ENCODE assay signal across 9 mouse cellular contexts in genomic region chr9:64702937-64703336, GRCm38 (mm10). TPM values are rescaled to one million over a fixed set of nuclear protein-coding genes. Genes with fewer than 3 reads are reported as not detected.
A peak's percentile ranks its signal among the peaks of the same experiment; 100 is the strongest.
DNase-seq lines count a peak whose midpoint lies in the region; ATAC-seq and TF ChIP-seq lines count a peak whose summit lies in the region.
"Had no signal": no experiment of that assay in that cellular context is flagged by ENCODE, and none has a peak within 500 bp of the region (broad histone marks: within the 10 kb centered on the region; RNA-seq: fewer than 3 reads in every experiment).

No protein-coding gene starts in this region.

- 0 out of 2 replicates have a peak overlapping the region, but pooled peaks have one; percentile 20 for H3K27ac ChIP-seq in gastrocnemius, adult 2 months
- H3K27ac ChIP-seq in heart, embryonic 10.5 days: no peak overlapping the region
- peak overlapping the region; percentile 33; the same call in 1 of the 2 replicates for H3K27ac ChIP-seq in stomach, embryonic 15.5 days
- H3K27ac ChIP-seq in midbrain, embryonic 13.5 days: no peak overlapping the region
- H3K27ac ChIP-seq: hindbrain, embryonic 15.5 days had no signal

- DNase-seq in gastrocnemius, adult 2 months: peak; percentile 39
- DNase-seq in gastrocnemius, postnatal 36 days: no peak
- peak; percentile 70 for DNase-seq in A20 (ENCODE audit: low read depth, low spot score)
- peak; percentile 72 for DNase-seq in heart, embryonic 10.5 days (ENCODE audit: low spot score)
- peak; percentile 72 to 76 for DNase-seq in lung, adult 18-20 months
- DNase-seq in yolk sac, embryonic 10.5 days (ENCODE audit: low spot score): no peak

- H3K4me2 ChIP-seq in stomach, embryonic 15.5 days: no peak overlapping the region
- H3K4me2 ChIP-seq in midbrain, embryonic 13.5 days (replicated peaks): no peak overlapping the region
- H3K4me2 ChIP-seq: hindbrain, embryonic 15.5 days had no signal

- H3K9ac ChIP-seq in stomach, embryonic 15.5 days: no peak overlapping the region
- no peak overlapping the region for H3K9ac ChIP-seq in midbrain, embryonic 13.5 days (replicated peaks)
- H3K9ac ChIP-seq: hindbrain, embryonic 15.5 days had no signal

- no peaks in the 10 kb centered on the region for H3K9me3 ChIP-seq in heart, embryonic 10.5 days
- H3K9me3 ChIP-seq in stomach, embryonic 15.5 days: no peaks in the 10 kb centered on the region
- no peaks in the 10 kb centered on the region for H3K9me3 ChIP-seq in midbrain, embryonic 13.5 days
- H3K9me3 ChIP-seq: hindbrain, embryonic 15.5 days had no signal

- peak; percentile 50; the same call in 1 of the 2 replicates for ATAC-seq in stomach, embryonic 15.5 days (ENCODE audit: insufficient read depth, low FRiP score, low read depth)
- no peak for ATAC-seq in midbrain, embryonic 13.5 days

- intact Hi-C loops in gastrocnemius, adult 2 months (cut with DNase I): no loop called here
- intact Hi-C loops in gastrocnemius, postnatal 36 days (cut with DNase I): no loop called here

- no peak overlapping the region for H3K4me3 ChIP-seq in gastrocnemius, adult 2 months
- H3K4me3 ChIP-seq in heart, embryonic 10.5 days: no peak overlapping the region
- no peak overlapping the region for H3K4me3 ChIP-seq in stomach, embryonic 15.5 days (replicated peaks)
- H3K4me3 ChIP-seq in midbrain, embryonic 13.5 days (replicated peaks): no peak overlapping the region
- H3K4me3 ChIP-seq: hindbrain, embryonic 15.5 days had no signal

- 73% methylated on average over 2 of the region's 2 CpGs for WGBS in heart, embryonic 10.5 days
- WGBS in stomach, embryonic 15.5 days: 76% methylated on average over 2 of the region's 2 CpGs
- 74% methylated on average over 2 of the region's 2 CpGs for WGBS in midbrain, embryonic 13.5 days

- TF ChIP-seq CTCF in gastrocnemius, adult 2 months (IDR thresholded peaks at IDR 0.05): no peak

- peaks cover 21% of the 10 kb centered on the region for H3K36me3 ChIP-seq in heart, embryonic 10.5 days
- peaks cover 10% of the 10 kb centered on the region; the same call in 1 of the 2 replicates for H3K36me3 ChIP-seq in stomach, embryonic 15.5 days
- peaks cover 25% of the 10 kb centered on the region for H3K36me3 ChIP-seq in midbrain, embryonic 13.5 days

- no peaks in the 10 kb centered on the region; the same call in 1 of the 2 replicates for H3K4me1 ChIP-seq in heart, embryonic 10.5 days
- H3K4me1 ChIP-seq in stomach, embryonic 15.5 days: no peaks in the 10 kb centered on the region
- no peaks in the 10 kb centered on the region; the same call in 1 of the 2 replicates for H3K4me1 ChIP-seq in midbrain, embryonic 13.5 days (replicated peaks)
- H3K4me1 ChIP-seq: hindbrain, embryonic 15.5 days had no signal

- no peaks in the 10 kb centered on the region for H3K27me3 ChIP-seq in heart, embryonic 10.5 days (ENCODE audit: insufficient read depth, poor library complexity, severe bottlenecking)
- no peaks in the 10 kb centered on the region for H3K27me3 ChIP-seq in stomach, embryonic 15.5 days (replicated peaks)
- H3K27me3 ChIP-seq in midbrain, embryonic 13.5 days: no peaks in the 10 kb centered on the region
- H3K27me3 ChIP-seq: hindbrain, embryonic 15.5 days had no signal

RNA-seq across cellular contexts. Expression of gene Rab11a, which starts 34.6 kb away (rescaled TPM):
- total RNA-seq in gastrocnemius, adult 2 months (2021): 10 to 100 TPM; 87.7 to 96.7 TPM
- total RNA-seq in gastrocnemius, postnatal 36 days (2021): 10 to 100 TPM; 89.1 to 95.6 TPM
- 318 and 342 TPM in 2 replicates for polyA plus RNA-seq in heart, embryonic 10.5 days (2016; fragmentation: Nextera tagmentation; extraction: Ambion mirVana)
- polyA plus RNA-seq in stomach, embryonic 15.5 days (2015; fragmentation: Nextera tagmentation; extraction: Ambion mirVana): 414 and 441 TPM in 2 replicates
- 378 and 397 TPM in 2 replicates for polyA plus RNA-seq in midbrain, embryonic 13.5 days (2015; fragmentation: Nextera tagmentation; extraction: Ambion mirVana)

Comparison
In these comparisons a context has a peak if more than half of its experiments do, and no peak if none do; other contexts are left out.
1. DNase-seq: peak in gastrocnemius, adult 2 months (single experiment), A20 (single experiment), heart, embryonic 10.5 days (single experiment) and lung, adult 18-20 months (2 of 2); none in gastrocnemius, postnatal 36 days (0 of 2) and yolk sac, embryonic 10.5 days (single experiment).
2. H3K27ac ChIP-seq: peak in gastrocnemius, adult 2 months (single experiment) and stomach, embryonic 15.5 days (single experiment); none in heart, embryonic 10.5 days (single experiment) and midbrain, embryonic 13.5 days (single experiment).